Mouse (Mus musculus): ENCODE data around the gene Cux2.

Gene Cux2

DNA sequence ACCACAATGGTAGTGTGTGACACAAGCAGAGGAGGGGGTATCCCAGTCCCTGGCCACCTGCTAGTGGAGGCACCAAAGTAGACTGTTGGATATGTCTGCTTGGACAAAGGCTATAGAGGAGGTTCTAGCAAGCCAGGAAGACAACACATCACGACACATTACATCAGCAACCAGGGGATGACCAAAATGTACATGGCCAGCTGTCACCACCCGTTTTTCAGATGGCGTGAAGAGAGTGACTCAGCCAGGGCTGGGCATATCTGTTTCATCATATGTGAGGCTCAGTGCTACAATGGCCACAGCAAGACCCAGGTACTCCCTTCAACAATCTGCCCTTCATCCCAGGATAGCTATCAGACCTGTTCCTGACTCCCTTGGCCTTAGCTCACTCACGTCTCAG is 133.1 kb downstream of the Cux2 start:
- DNase-seq (ENCODE audit: low spot score): no peak

GRCm38 (mm10) chr5:121913999-121914398 is 135.9 kb downstream of the Cux2 start:
- no peak for DNase-seq (ENCODE audit: low spot score)

DNA sequence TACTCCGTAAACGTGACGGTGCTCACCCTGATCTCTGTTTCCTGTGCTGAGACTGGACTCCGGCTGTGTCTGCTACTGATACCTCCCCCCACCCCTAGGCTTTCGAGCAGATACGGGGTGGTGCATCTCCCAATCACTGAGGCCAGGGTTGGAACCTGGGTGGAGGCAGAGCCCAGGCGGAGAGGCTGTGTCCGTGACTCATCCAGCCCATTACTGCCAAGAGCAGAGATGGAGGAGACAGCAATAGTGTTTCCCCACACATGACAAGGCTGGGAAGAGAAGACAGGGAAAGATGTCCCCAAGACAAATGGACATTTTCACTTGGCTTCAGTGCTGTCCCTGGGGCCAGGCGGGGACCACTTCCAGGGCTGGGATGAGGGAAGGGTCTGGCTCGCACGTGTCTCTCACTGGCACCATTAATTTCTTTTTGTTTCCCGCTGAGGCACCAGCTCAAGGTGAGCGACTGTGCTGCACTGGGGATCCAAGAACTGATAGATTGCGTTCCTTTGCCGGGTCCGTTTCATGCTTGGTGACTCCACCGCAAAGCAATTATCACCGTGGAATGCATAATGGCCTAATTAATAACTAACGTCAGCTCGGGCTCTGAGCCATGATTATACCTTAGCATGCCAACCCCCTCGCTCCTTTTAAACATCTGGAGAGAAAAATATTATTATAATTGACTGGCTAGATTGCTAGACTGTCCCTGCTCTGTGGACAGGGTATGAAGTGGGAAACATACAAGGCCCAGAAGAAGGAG is 140.5 kb downstream of the Cux2 start:
- no peak for DNase-seq (ENCODE audit: low spot score)

- DNase-seq (ENCODE audit: low spot score): no peak
These were observed 144.2 kb downstream of the Cux2 start for GRCm38 (mm10) chr5:121905671-121906070.

- no peak for DNase-seq (ENCODE audit: low spot score)
These were observed 145.1 kb downstream of the Cux2 start for GRCm38 (mm10) chr5:121904799-121905198.

- DNase-seq (ENCODE audit: low spot score): no peak
These were observed 146.8 kb downstream of the Cux2 start for GRCm38 (mm10) chr5:121902809-121903745.

DNA sequence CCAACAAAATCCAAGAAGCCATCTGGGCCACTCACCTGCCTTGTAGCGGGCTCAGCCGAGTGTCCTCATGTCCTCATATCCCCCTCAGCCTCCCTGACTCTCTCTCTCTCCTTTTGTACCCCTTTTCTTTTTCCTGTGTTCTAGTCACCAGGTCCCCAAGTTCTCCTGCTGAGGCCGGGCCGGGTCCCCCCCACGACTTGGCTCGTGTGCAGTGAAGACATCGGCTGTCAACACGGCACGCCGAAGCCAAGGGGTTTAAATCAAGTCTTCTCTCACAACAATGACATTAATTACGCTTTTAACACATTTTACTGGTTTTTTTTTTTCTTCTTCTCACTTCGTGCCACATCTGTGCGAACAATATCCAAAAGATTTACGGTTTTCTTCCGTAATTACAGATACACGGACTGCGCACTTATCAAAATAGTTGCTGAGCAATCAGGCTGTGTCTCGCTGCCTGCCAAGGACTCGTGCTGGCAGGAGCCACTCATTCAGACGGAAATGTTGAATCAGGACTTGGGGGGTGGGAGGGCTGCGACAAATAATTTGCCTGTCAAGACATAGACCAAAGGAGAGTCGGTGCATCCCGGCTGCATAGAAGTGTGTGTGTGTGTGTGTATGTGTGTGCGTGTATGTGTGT is 154.7 kb downstream of the Cux2 start:
- DNase-seq (ENCODE audit: low spot score): no peak

DNA sequence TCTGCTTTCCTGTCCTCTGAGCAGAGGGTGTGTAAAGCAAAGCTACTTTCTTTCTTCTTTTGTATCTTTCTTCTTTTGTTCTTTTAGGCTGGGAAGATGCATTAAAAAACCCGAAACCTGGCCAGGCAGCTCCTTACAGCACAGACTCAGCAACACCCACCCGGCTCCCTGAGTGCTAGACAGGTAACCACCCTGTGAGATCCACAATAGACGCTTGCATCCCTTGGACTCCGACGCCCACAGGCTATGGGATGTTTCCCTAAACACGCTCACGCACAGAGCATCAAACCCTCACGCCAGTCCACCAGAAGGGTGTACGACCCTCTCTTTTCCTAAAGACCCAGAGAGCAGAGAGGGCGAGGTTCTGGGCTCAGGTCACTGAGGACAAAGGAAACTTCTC is 155.3 kb downstream of the Cux2 start:
- no peak for DNase-seq (ENCODE audit: low spot score)

DNA sequence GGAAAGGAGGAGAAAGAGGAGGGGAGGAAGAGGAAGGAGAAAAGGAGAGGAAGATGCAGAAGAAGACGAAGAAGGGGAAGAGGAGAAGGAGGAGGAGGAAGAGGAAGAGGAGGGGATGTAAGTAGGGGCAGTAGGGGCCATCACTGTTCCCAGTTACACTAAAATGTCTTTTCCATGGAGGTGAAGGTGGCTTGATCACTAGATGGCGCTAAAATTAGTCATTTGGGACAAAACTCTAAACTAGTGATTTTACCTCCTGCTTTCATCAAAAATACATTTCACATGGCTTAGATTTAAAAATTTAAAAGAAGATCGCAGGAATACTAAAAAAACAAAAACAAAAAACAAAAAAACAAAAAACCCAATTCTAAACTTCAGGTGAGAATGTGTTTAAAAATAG is 156.3 kb downstream of the Cux2 start:
- no peak for DNase-seq (ENCODE audit: low spot score)

GRCm38 (mm10) chr5:121892281-121892680 is 157.6 kb downstream of the Cux2 start:
- no peak for DNase-seq (ENCODE audit: low spot score)

DNA sequence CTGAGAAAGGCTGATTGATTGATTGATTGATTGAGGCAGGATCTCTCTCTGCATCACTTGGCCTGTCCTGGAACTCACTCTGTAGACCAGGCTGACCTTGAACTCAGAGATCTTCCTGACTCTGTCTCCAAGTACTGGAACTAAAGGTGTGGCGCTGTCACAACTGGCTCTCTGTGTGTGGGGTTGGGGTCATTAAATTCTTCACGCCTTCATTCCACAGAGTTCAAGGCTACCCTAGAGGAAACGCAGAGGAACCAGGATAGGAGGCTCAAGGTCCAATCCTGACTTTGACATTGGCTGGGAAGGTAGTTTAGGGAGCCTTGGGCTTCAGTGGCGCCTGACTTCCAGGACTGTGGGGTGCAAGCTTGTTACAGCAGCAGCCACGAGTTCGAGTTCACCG is 159.0 kb downstream of the Cux2 start:
- DNase-seq (ENCODE audit: low spot score): no peak

- DNase-seq (ENCODE audit: low spot score): no peak
These were observed 160.0 kb downstream of the Cux2 start for GRCm38 (mm10) chr5:121889819-121890362.

DNA sequence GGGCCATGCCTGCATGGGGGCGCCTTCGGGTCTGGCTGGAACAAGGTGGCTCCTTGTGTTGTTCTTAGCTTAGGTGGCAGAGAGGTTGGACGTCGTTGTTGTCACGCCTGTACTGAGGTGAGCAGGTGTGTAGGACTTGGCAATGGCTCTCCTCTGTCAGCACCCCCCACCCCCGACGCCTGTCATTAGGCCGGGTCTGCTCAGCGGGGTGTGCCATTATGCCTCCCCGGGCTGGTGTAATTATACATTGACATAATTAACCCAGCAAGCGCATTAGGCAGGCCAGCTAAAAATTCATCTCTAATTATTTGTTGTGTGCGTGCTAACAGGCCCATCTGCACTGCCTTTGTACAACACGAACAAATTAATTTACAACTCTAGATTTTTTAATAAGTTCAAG is 160.5 kb downstream of the Cux2 start:
- no peak for DNase-seq (ENCODE audit: low spot score)

- no peak for DNase-seq (ENCODE audit: low spot score)
These were observed 166.5 kb downstream of the Cux2 start for GRCm38 (mm10) chr5:121883356-121883755.

- DNase-seq (ENCODE audit: low spot score): no peak
These were observed 170.7 kb downstream of the Cux2 start for GRCm38 (mm10) chr5:121879211-121879610.

DNA sequence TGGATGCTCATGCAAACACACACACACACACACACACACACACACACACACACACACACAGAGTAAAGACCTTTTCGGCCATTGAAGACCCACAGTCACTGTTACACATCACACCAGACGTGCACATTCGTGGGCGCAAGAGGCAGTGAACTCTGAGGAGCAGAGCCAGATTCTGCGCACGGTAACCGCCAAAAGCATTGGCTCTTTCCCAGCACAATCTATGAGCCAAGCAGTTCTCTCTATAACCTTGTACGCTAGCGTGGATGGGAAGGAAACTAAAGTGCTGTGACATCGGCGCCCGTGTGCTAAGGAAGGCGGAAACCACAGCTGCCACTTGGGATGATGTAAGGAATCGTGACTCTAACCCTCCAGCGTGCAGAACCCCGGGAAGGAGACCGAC is 171.2 kb downstream of the Cux2 start:
- DNase-seq (ENCODE audit: low spot score): no peak

DNA sequence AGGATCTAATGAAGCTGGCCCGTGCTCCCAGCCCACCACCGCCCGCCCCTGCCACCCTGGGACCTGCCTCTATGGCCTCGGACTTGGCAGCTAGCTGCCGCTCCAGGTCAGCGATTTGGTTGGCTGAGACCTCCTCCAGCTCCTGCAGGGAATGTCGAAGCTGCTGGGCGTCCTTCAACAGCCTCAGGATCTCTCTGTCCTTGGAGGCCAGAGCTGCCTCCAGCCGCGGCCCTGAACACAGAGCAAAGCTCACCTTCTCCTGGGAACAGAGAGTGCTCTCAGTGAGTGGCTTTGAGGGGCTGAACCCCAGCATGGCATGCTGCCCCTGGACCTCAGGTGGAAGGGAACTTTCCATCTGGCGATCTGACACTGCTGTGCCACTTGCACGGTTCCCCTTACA is 173.0 kb downstream of the Cux2 start:
- no peak for DNase-seq (ENCODE audit: low spot score)

- DNase-seq (ENCODE audit: low spot score): no peak
These were observed 174.9 kb downstream of the Cux2 start for GRCm38 (mm10) chr5:121875041-121875440.

GRCm38 (mm10) chr5:121872158-121872557 is 177.7 kb downstream of the Cux2 start:
- DNase-seq (ENCODE audit: low spot score): peak; percentile 81

GRCm38 (mm10) chr5:121871515-121872030 is 178.3 kb downstream of the Cux2 start:
- DNase-seq (ENCODE audit: low spot score): no peak

- DNase-seq (ENCODE audit: low spot score): no peak
These were observed 179.1 kb downstream of the Cux2 start for GRCm38 (mm10) chr5:121870832-121871231.

GRCm38 (mm10) chr5:121867963-121868362 is 181.9 kb downstream of the Cux2 start:
- DNase-seq (ENCODE audit: low spot score): no peak

Measured in ovary, postnatal 14 days (tissue).